Comparison of ENCODE assay signal across 8 mouse cellular contexts in genomic region chr6:122556959-122557561, GRCm38 (mm10). TPM values are rescaled to one million over a fixed set of nuclear protein-coding genes. Genes with fewer than 3 reads are reported as not detected.
A peak's percentile ranks its signal among the peaks of the same experiment; 100 is the strongest.
DNase-seq lines count a peak whose midpoint lies in the region; ATAC-seq lines count a peak whose summit lies in the region.

No protein-coding gene starts in this region.

- 0 out of 2 replicates have a peak, but pooled peaks cover 5% of the 10 kb centered on the region for H3K4me1 ChIP-seq in limb, embryonic 10.5 days
- H3K4me1 ChIP-seq in stomach, embryonic 15.5 days = 0 out of 2 replicates have a peak, but pooled peaks cover 5% of the 10 kb centered on the region

- H3K9ac ChIP-seq in stomach, embryonic 15.5 days = no peak overlapping the region

- ATAC-seq in common myeloid progenitor, adult 5-6 weeks (replicated peaks; ENCODE audit: low read depth, poor library complexity, severe bottlenecking) = peak; percentile 76
- ATAC-seq in granulocyte monocyte progenitor cell, adult 5-6 weeks (replicated peaks; ENCODE audit: poor library complexity, severe bottlenecking) = peak; percentile 79
- no peak for ATAC-seq in stomach, embryonic 15.5 days (ENCODE audit: insufficient read depth, low FRiP score, low read depth)

- H3K4me3 ChIP-seq in limb, embryonic 10.5 days = no peak overlapping the region
- no peak overlapping the region for H3K4me3 ChIP-seq in stomach, embryonic 15.5 days (replicated peaks)

- no peak overlapping the region for H3K27ac ChIP-seq in limb, embryonic 10.5 days
- H3K27ac ChIP-seq in stomach, embryonic 15.5 days = no peak overlapping the region

- DNase-seq in 3T3-L1 (ENCODE audit: low read depth, low spot score) = peak; percentile 82
- DNase-seq in NIH3T3 (ENCODE audit: low read depth) = peak; percentile 96
- peak; percentile 49 to 67 for DNase-seq in kidney, adult 8-10 months
- peak; percentile 47 for DNase-seq in limb, embryonic 10.5 days (ENCODE audit: low spot score)
- peak; percentile 82 for DNase-seq in naive thymus-derived CD4-positive, alpha-beta T cell, adult 2 months (ENCODE audit: low read depth)

- peaks cover 19% of the 10 kb centered on the region; the same call in 1 of the 2 replicates for H3K27me3 ChIP-seq in limb, embryonic 10.5 days (ENCODE audit: low read depth, poor library complexity, severe bottlenecking)
- no peaks in the 10 kb centered on the region for H3K27me3 ChIP-seq in stomach, embryonic 15.5 days (replicated peaks)

- no peaks in the 10 kb centered on the region for H3K9me3 ChIP-seq in limb, embryonic 10.5 days (replicated peaks)
- H3K9me3 ChIP-seq in stomach, embryonic 15.5 days = no peaks in the 10 kb centered on the region

- no peaks in the 10 kb centered on the region for H3K36me3 ChIP-seq in limb, embryonic 10.5 days
- no peaks in the 10 kb centered on the region for H3K36me3 ChIP-seq in stomach, embryonic 15.5 days

- H3K4me2 ChIP-seq in stomach, embryonic 15.5 days = peak overlapping the region; percentile 30; the same call in 1 of the 2 replicates

- WGBS in limb, embryonic 10.5 days = 29% methylated on average over 15 of the region's 15 CpGs
- WGBS in stomach, embryonic 15.5 days = 24% methylated on average over 15 of the region's 15 CpGs

RNA-seq across cellular contexts. Expression of gene Aicda, which starts 3.5 kb away (rescaled TPM):
- not detected in 2 replicates for total RNA-seq in common myeloid progenitor, adult 5-6 weeks (2017)
- not detected in 2 replicates for total RNA-seq in granulocyte monocyte progenitor cell, adult 5-6 weeks (2014; fragmentation: Nextera tagmentation)
- not detected in 2 replicates for total RNA-seq in granulocyte monocyte progenitor cell, adult 5-6 weeks (2017)
- polyA plus RNA-seq in limb, embryonic 10.5 days (2016; fragmentation: Nextera tagmentation; extraction: Ambion mirVana) = 0.28 TPM in 1 of 2 replicates, not detected in the other
- polyA plus RNA-seq in stomach, embryonic 15.5 days (2015; fragmentation: Nextera tagmentation; extraction: Ambion mirVana) = 0.13 TPM in 1 of 2 replicates, not detected in the other

RNA-seq across cellular contexts. Expression of gene Apobec1, which starts 45.2 kb away (rescaled TPM):
- total RNA-seq in common myeloid progenitor, adult 5-6 weeks (2017) = 13.3 and 14.2 TPM in 2 replicates
- 17.0 and 28.1 TPM in 2 replicates for total RNA-seq in granulocyte monocyte progenitor cell, adult 5-6 weeks (2014; fragmentation: Nextera tagmentation)
- total RNA-seq in granulocyte monocyte progenitor cell, adult 5-6 weeks (2017) = 11.9 and 15.3 TPM in 2 replicates
- 0.63 and 1.5 TPM in 2 replicates for polyA plus RNA-seq in limb, embryonic 10.5 days (2016; fragmentation: Nextera tagmentation; extraction: Ambion mirVana)
- 4.5 and 5.0 TPM in 2 replicates for polyA plus RNA-seq in stomach, embryonic 15.5 days (2015; fragmentation: Nextera tagmentation; extraction: Ambion mirVana)

RNA-seq across cellular contexts. Expression of gene Mfap5, which starts 51.4 kb away (rescaled TPM):
- not detected in 2 replicates for total RNA-seq in common myeloid progenitor, adult 5-6 weeks (2017)
- total RNA-seq in granulocyte monocyte progenitor cell, adult 5-6 weeks (2014; fragmentation: Nextera tagmentation) = not detected in 2 replicates
- total RNA-seq in granulocyte monocyte progenitor cell, adult 5-6 weeks (2017) = not detected in 2 replicates
- polyA plus RNA-seq in limb, embryonic 10.5 days (2016; fragmentation: Nextera tagmentation; extraction: Ambion mirVana) = 0.30 and 0.51 TPM in 2 replicates
- 41.8 and 50.3 TPM in 2 replicates for polyA plus RNA-seq in stomach, embryonic 15.5 days (2015; fragmentation: Nextera tagmentation; extraction: Ambion mirVana)

RNA-seq across cellular contexts. Expression of gene Gdf3, which starts 52.8 kb away (rescaled TPM):
- 4.1 and 5.6 TPM in 2 replicates for total RNA-seq in common myeloid progenitor, adult 5-6 weeks (2017)
- total RNA-seq in granulocyte monocyte progenitor cell, adult 5-6 weeks (2014; fragmentation: Nextera tagmentation) = 3.5 and 3.8 TPM in 2 replicates
- 5.1 and 6.1 TPM in 2 replicates for total RNA-seq in granulocyte monocyte progenitor cell, adult 5-6 weeks (2017)
- not detected in 2 replicates for polyA plus RNA-seq in limb, embryonic 10.5 days (2016; fragmentation: Nextera tagmentation; extraction: Ambion mirVana)
- 0.22 and 0.27 TPM in 2 replicates for polyA plus RNA-seq in stomach, embryonic 15.5 days (2015; fragmentation: Nextera tagmentation; extraction: Ambion mirVana)

RNA-seq across cellular contexts. Expression of gene Rimklb, which starts 58.5 kb away (rescaled TPM):
- not detected in 2 replicates for total RNA-seq in common myeloid progenitor, adult 5-6 weeks (2017)
- total RNA-seq in granulocyte monocyte progenitor cell, adult 5-6 weeks (2014; fragmentation: Nextera tagmentation) = not detected in 2 replicates
- total RNA-seq in granulocyte monocyte progenitor cell, adult 5-6 weeks (2017) = not detected in 2 replicates
- 39.4 and 49.3 TPM in 2 replicates for polyA plus RNA-seq in limb, embryonic 10.5 days (2016; fragmentation: Nextera tagmentation; extraction: Ambion mirVana)
- polyA plus RNA-seq in stomach, embryonic 15.5 days (2015; fragmentation: Nextera tagmentation; extraction: Ambion mirVana) = 8.4 and 11.0 TPM in 2 replicates
